ENCODE assay signal across 8 mouse cellular contexts in the genomic region with DNA sequence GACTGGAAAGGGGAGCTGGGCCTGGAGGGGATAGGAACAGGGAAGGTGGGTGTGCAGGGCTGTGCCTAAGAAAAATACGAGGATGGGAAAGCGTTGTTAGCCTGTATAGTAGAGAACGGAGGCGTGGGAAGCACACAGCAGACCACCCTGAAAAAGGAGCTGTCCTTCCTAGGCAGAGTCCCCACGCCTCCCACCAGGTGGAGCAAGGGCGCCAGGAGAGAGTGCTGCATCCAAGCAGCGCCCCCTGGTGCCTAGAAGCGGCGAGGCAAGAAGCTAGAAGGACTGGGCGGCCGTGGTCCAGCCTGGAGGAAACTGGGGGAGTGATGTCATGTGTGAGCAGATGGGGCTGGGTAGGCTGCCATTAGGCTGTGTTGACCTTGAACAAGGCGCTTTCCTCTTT.
DNase-seq lines count a peak whose midpoint lies in the region; ATAC-seq and TF ChIP-seq lines count a peak whose summit lies in the region.

No protein-coding gene starts in this region.

- 2% methylated on average over 12 of the region's 12 CpGs for WGBS in heart, embryonic 12.5 days
- WGBS in kidney, embryonic 16.5 days, result 3% methylated on average over 12 of the region's 12 CpGs
- WGBS in liver, adult 2 months, result under 1% methylated on average over 12 of the region's 12 CpGs

- H3K4me2 ChIP-seq in heart, embryonic 12.5 days, result peak overlapping the region; percentile 89
- peak overlapping the region; percentile 74 for H3K4me2 ChIP-seq in kidney, embryonic 16.5 days (replicated peaks; ENCODE audit: low read depth, low read length)

- peak overlapping the region; percentile 67 for H3K27ac ChIP-seq in heart, embryonic 12.5 days (ENCODE audit: poor library complexity, severe bottlenecking)
- H3K27ac ChIP-seq in kidney, embryonic 16.5 days (ENCODE audit: low read length), result peak overlapping the region; percentile 5; the same call in 1 of the 2 replicates
- H3K27ac ChIP-seq in liver, adult 2 months (replicated peaks; ENCODE audit: insufficient read depth, low read depth, low read length), result peak overlapping the region; percentile 40; the same call in 1 of the 2 replicates

- H3K9ac ChIP-seq in heart, embryonic 12.5 days, result peak overlapping the region; percentile 94
- H3K9ac ChIP-seq in kidney, embryonic 16.5 days (replicated peaks; ENCODE audit: low read length), result peak overlapping the region; percentile 84
- peak overlapping the region; percentile 69; the same call in 1 of the 2 replicates for H3K9ac ChIP-seq in liver, adult 2 months (ENCODE audit: low read depth, low read length)

- peaks cover 47% of the 10 kb centered on the region for H3K4me1 ChIP-seq in erythroblast, embryonic 14.5 days (ENCODE audit: control insufficient read depth)
- H3K4me1 ChIP-seq in heart, embryonic 12.5 days (replicated peaks), result peaks cover 47% of the 10 kb centered on the region
- H3K4me1 ChIP-seq in kidney, embryonic 16.5 days (ENCODE audit: insufficient read depth, low read length), result peaks cover 16% of the 10 kb centered on the region
- peaks cover 6% of the 10 kb centered on the region; the same call in 1 of the 2 replicates for H3K4me1 ChIP-seq in liver, adult 2 months (ENCODE audit: control insufficient read depth, insufficient read depth, low read length)

- no peak for TF ChIP-seq POLR2A in liver, adult 2 months (IDR thresholded peaks at IDR 0.05; ENCODE audit: extremely low read depth, insufficient read depth, low read length)

- peak; percentile 88 for DNase-seq in CD4-positive helper T cell, adult 2 months (ENCODE audit: low read depth, low spot score)
- DNase-seq in brain, embryonic 18.5 days (ENCODE audit: low read depth, low spot score), result peak; percentile 73
- DNase-seq in liver, adult 2 months (ENCODE audit: extremely low read depth, low read depth, low spot score), result peak; percentile 59
- peak; percentile 83 to 85 for DNase-seq in spleen, postnatal 36 days (ENCODE audit: low spot score in 2 of 2)

- peaks cover 4% of the 10 kb centered on the region; the same call in 1 of the 2 replicates for H3K79me2 ChIP-seq in liver, adult 2 months (ENCODE audit: control insufficient read depth, insufficient read depth, low read length)

- H3K36me3 ChIP-seq in erythroblast, embryonic 14.5 days (ENCODE audit: control insufficient read depth), result no peaks in the 10 kb centered on the region
- no peaks in the 10 kb centered on the region for H3K36me3 ChIP-seq in heart, embryonic 12.5 days
- no peaks in the 10 kb centered on the region for H3K36me3 ChIP-seq in kidney, embryonic 16.5 days (ENCODE audit: insufficient read depth, low read length)
- no peaks in the 10 kb centered on the region for H3K36me3 ChIP-seq in liver, adult 2 months (ENCODE audit: control insufficient read depth, insufficient read depth, low read length)

- peak overlapping the region; percentile 66 for H3K4me3 ChIP-seq in erythroblast, embryonic 14.5 days (replicated peaks)
- peak overlapping the region; percentile 88 for H3K4me3 ChIP-seq in heart, embryonic 12.5 days
- H3K4me3 ChIP-seq in kidney, embryonic 16.5 days (ENCODE audit: low read length), result peak overlapping the region; percentile 79
- H3K4me3 ChIP-seq in liver, adult 2 months (ENCODE audit: insufficient read depth, low read depth, low read length), result no peak overlapping the region; the same call in 1 of the 2 replicates

- H3K27me3 ChIP-seq in erythroblast, embryonic 14.5 days (ENCODE audit: control insufficient read depth), result peaks cover 48% of the 10 kb centered on the region
- no peaks in the 10 kb centered on the region for H3K27me3 ChIP-seq in heart, embryonic 12.5 days (replicated peaks)
- H3K27me3 ChIP-seq in kidney, embryonic 16.5 days (ENCODE audit: insufficient read depth, low read length), result no peaks in the 10 kb centered on the region
- no peaks in the 10 kb centered on the region for H3K27me3 ChIP-seq in liver, adult 2 months (ENCODE audit: control insufficient read depth, insufficient read depth, low read length)

- peak; percentile 67 for ATAC-seq in heart, embryonic 12.5 days (ENCODE audit: insufficient number of reproducible peaks, low FRiP score)
- peak; percentile 83 for ATAC-seq in kidney, embryonic 16.5 days (ENCODE audit: low FRiP score, low TSS enrichment)
- peak; percentile 83 for ATAC-seq in monocyte, adult 5-6 weeks (replicated peaks; ENCODE audit: insufficient number of reproducible peaks, low FRiP score, low TSS enrichment, poor library complexity, severe bottlenecking)

- peak; percentile 100 for TF ChIP-seq CTCF in liver, adult 2 months (IDR thresholded peaks at IDR 0.05; ENCODE audit: low read depth, low read length)

- no peaks in the 10 kb centered on the region for H3K9me3 ChIP-seq in erythroblast, embryonic 14.5 days (ENCODE audit: control insufficient read depth, low read length)
- H3K9me3 ChIP-seq in heart, embryonic 12.5 days (replicated peaks), result no peaks in the 10 kb centered on the region
- no peaks in the 10 kb centered on the region for H3K9me3 ChIP-seq in kidney, embryonic 16.5 days (ENCODE audit: low read length)

Comparison
In these comparisons a context has a peak if more than half of its experiments do, and no peak if none do; other contexts are left out.
1. H3K27ac ChIP-seq: peak in every context shown above with its lines; median percentile 67 in heart, embryonic 12.5 days; 40 in liver, adult 2 months; 5 in kidney, embryonic 16.5 days.